ENCODE assay signal across 22 mouse cellular contexts in genomic region chr2:173615378-173616081, GRCm38 (mm10). TPM values are rescaled to one million over a fixed set of nuclear protein-coding genes. Genes with fewer than 3 reads are reported as not detected.
A peak's percentile ranks its signal among the peaks of the same experiment; 100 is the strongest.
DNase-seq lines count a peak whose midpoint lies in the region; ATAC-seq and TF ChIP-seq lines count a peak whose summit lies in the region.
"Had no signal": no experiment of that assay in that cellular context is flagged by ENCODE, and none has a peak within 500 bp of the region (broad histone marks: within the 10 kb centered on the region; RNA-seq: fewer than 3 reads in every experiment).

No protein-coding gene starts in this region.

- ATAC-seq in hindbrain, embryonic 16.5 days, result 0 out of 2 replicates have a peak, but pooled peaks have one; percentile 27
- no peak for ATAC-seq in hindbrain, embryonic 14.5 days (ENCODE audit: low FRiP score)
- ATAC-seq in lung, embryonic 14.5 days (ENCODE audit: insufficient read depth), result peak; percentile 86
- peak; percentile 70 for ATAC-seq in intestine, embryonic 16.5 days
- ATAC-seq: midbrain, embryonic 15.5 days had no signal

- 0 out of 2 replicates have a peak, but pooled peaks cover 2% of the 10 kb centered on the region for H3K9me3 ChIP-seq in hindbrain, embryonic 16.5 days (ENCODE audit: control insufficient read depth, low read length)
- peaks cover 5% of the 10 kb centered on the region; the same call in 1 of the 2 replicates for H3K9me3 ChIP-seq in hindbrain, embryonic 14.5 days (ENCODE audit: control insufficient read depth, low read length)
- H3K9me3 ChIP-seq in lung, embryonic 14.5 days (ENCODE audit: low read depth, low read length), result no peaks in the 10 kb centered on the region
- H3K9me3 ChIP-seq in intestine, embryonic 16.5 days (ENCODE audit: control insufficient read depth, low read length), result no peaks in the 10 kb centered on the region
- H3K9me3 ChIP-seq: embryonic facial prominence, embryonic 13.5 days; heart, embryonic 15.5 days; hindbrain, embryonic 15.5 days; limb, embryonic 13.5 days; liver, embryonic 15.5 days; midbrain, embryonic 15.5 days had no signal

- no peak for DNase-seq in hindbrain, embryonic 14.5 days (ENCODE audit: low spot score)
- peak; percentile 96 for DNase-seq in lung, embryonic 14.5 days
- no peak for DNase-seq in lung, adult 18-20 months
- peak; percentile 71 for DNase-seq in brain, embryonic 14.5 days (ENCODE audit: low read depth)
- DNase-seq in heart, postnatal 4 days, result no peak
- DNase-seq: adrenal gland, postnatal 25 days; cerebellum, adult 9-10 months; heart, adult 18-20 months; kidney, postnatal 14 days; thymus, postnatal 36 days had no signal

- TF ChIP-seq POLR2A in brain, embryonic 14.5 days (IDR thresholded peaks at IDR 0.05; ENCODE audit: borderline replicate concordance, extremely low read depth, insufficient read depth, insufficient read length, poor library complexity, severe bottlenecking), result no peak

- no peaks in the 10 kb centered on the region for H3K4me1 ChIP-seq in hindbrain, embryonic 16.5 days (ENCODE audit: control insufficient read depth, insufficient read depth, low read depth, low read length)
- peaks cover 8% of the 10 kb centered on the region; the same call in 1 of the 2 replicates for H3K4me1 ChIP-seq in hindbrain, embryonic 14.5 days (replicated peaks; ENCODE audit: control insufficient read depth, insufficient read depth, low read length)
- peaks cover 3% of the 10 kb centered on the region; the same call in 1 of the 2 replicates for H3K4me1 ChIP-seq in lung, embryonic 14.5 days (ENCODE audit: insufficient read depth)
- H3K4me1 ChIP-seq in intestine, embryonic 16.5 days (ENCODE audit: control insufficient read depth, insufficient read depth, low read length), result peaks cover 11% of the 10 kb centered on the region
- H3K4me1 ChIP-seq: embryonic facial prominence, embryonic 13.5 days; heart, embryonic 15.5 days; hindbrain, embryonic 15.5 days; limb, embryonic 13.5 days; liver, embryonic 15.5 days; midbrain, embryonic 15.5 days had no signal

- 67% methylated on average over 11 of the region's 11 CpGs for WGBS in hindbrain, embryonic 16.5 days
- WGBS in hindbrain, embryonic 14.5 days, result 73% methylated on average over 11 of the region's 11 CpGs
- WGBS in lung, embryonic 14.5 days, result 49% methylated on average over 11 of the region's 11 CpGs
- WGBS in intestine, embryonic 16.5 days, result 49% methylated on average over 11 of the region's 11 CpGs

- no peak overlapping the region for H3K4me3 ChIP-seq in hindbrain, embryonic 16.5 days (ENCODE audit: low read length)
- no peak overlapping the region for H3K4me3 ChIP-seq in hindbrain, embryonic 14.5 days (replicated peaks; ENCODE audit: low read length)
- no peak overlapping the region for H3K4me3 ChIP-seq in lung, embryonic 14.5 days (ENCODE audit: low read depth, low read length)
- H3K4me3 ChIP-seq in intestine, embryonic 16.5 days (ENCODE audit: low read length), result no peak overlapping the region
- H3K4me3 ChIP-seq: embryonic facial prominence, embryonic 13.5 days; heart, embryonic 15.5 days; hindbrain, embryonic 15.5 days; limb, embryonic 13.5 days; liver, embryonic 15.5 days; midbrain, embryonic 15.5 days had no signal

- no peaks in the 10 kb centered on the region for H3K36me3 ChIP-seq in hindbrain, embryonic 16.5 days (ENCODE audit: control insufficient read depth, insufficient read depth, low read length)
- H3K36me3 ChIP-seq in hindbrain, embryonic 14.5 days (replicated peaks; ENCODE audit: control insufficient read depth, insufficient read depth), result no peaks in the 10 kb centered on the region
- H3K36me3 ChIP-seq in lung, embryonic 14.5 days (ENCODE audit: insufficient read depth), result peaks cover 6% of the 10 kb centered on the region; the same call in 1 of the 2 replicates
- no peaks in the 10 kb centered on the region for H3K36me3 ChIP-seq in intestine, embryonic 16.5 days (ENCODE audit: control insufficient read depth, insufficient read depth, low read length)
- H3K36me3 ChIP-seq: hindbrain, embryonic 15.5 days; liver, embryonic 15.5 days; midbrain, embryonic 15.5 days had no signal

- H3K4me2 ChIP-seq in hindbrain, embryonic 16.5 days (ENCODE audit: low read length), result no peak overlapping the region
- no peak overlapping the region for H3K4me2 ChIP-seq in hindbrain, embryonic 14.5 days (replicated peaks)
- no peak overlapping the region for H3K4me2 ChIP-seq in lung, embryonic 14.5 days
- no peak overlapping the region for H3K4me2 ChIP-seq in intestine, embryonic 16.5 days (ENCODE audit: low read depth, low read length)
- H3K4me2 ChIP-seq: embryonic facial prominence, embryonic 13.5 days; heart, embryonic 15.5 days; hindbrain, embryonic 15.5 days; limb, embryonic 13.5 days; liver, embryonic 15.5 days; midbrain, embryonic 15.5 days had no signal

- H3K27me3 ChIP-seq in hindbrain, embryonic 16.5 days (replicated peaks; ENCODE audit: control insufficient read depth, insufficient read depth, low read length), result no peaks in the 10 kb centered on the region
- H3K27me3 ChIP-seq in hindbrain, embryonic 14.5 days (ENCODE audit: control insufficient read depth, insufficient read depth, low read length), result no peaks in the 10 kb centered on the region
- no peaks in the 10 kb centered on the region for H3K27me3 ChIP-seq in lung, embryonic 14.5 days (ENCODE audit: insufficient read depth, low read length)
- H3K27me3 ChIP-seq in intestine, embryonic 16.5 days (replicated peaks; ENCODE audit: control insufficient read depth, insufficient read depth, low read length), result 0 out of 2 replicates have a peak, but pooled peaks cover 9% of the 10 kb centered on the region
- H3K27me3 ChIP-seq: embryonic facial prominence, embryonic 13.5 days; heart, embryonic 15.5 days; hindbrain, embryonic 15.5 days; limb, embryonic 13.5 days; liver, embryonic 15.5 days; midbrain, embryonic 15.5 days had no signal

- H3K27ac ChIP-seq in hindbrain, embryonic 16.5 days (ENCODE audit: low read depth, low read length), result no peak overlapping the region
- no peak overlapping the region for H3K27ac ChIP-seq in hindbrain, embryonic 14.5 days
- H3K27ac ChIP-seq in lung, embryonic 14.5 days (ENCODE audit: low read depth), result peak overlapping the region; percentile 66
- 0 out of 2 replicates have a peak overlapping the region, but pooled peaks have one; percentile 31 for H3K27ac ChIP-seq in intestine, embryonic 16.5 days (ENCODE audit: low read length)
- H3K27ac ChIP-seq: embryonic facial prominence, embryonic 13.5 days; heart, embryonic 15.5 days; hindbrain, embryonic 15.5 days; limb, embryonic 13.5 days; liver, embryonic 15.5 days; midbrain, embryonic 15.5 days had no signal

- TF ChIP-seq CTCF in lung, embryonic 14.5 days (IDR thresholded peaks at IDR 0.05; ENCODE audit: low read depth), result no peak
- no peak for TF ChIP-seq CTCF in brain, embryonic 14.5 days (IDR thresholded peaks at IDR 0.05; ENCODE audit: borderline replicate concordance, extremely low read depth, insufficient read depth, insufficient read length)

- no peak overlapping the region for H3K9ac ChIP-seq in hindbrain, embryonic 16.5 days (ENCODE audit: low read depth, low read length)
- no peak overlapping the region for H3K9ac ChIP-seq in hindbrain, embryonic 14.5 days
- no peak overlapping the region for H3K9ac ChIP-seq in lung, embryonic 14.5 days
- H3K9ac ChIP-seq in intestine, embryonic 16.5 days (ENCODE audit: low read depth, low read length), result no peak overlapping the region
- H3K9ac ChIP-seq: embryonic facial prominence, embryonic 13.5 days; heart, embryonic 15.5 days; hindbrain, embryonic 15.5 days; limb, embryonic 13.5 days; liver, embryonic 15.5 days; midbrain, embryonic 15.5 days had no signal

RNA-seq across cellular contexts. Expression of gene Ankrd60, which starts 37.4 kb away (rescaled TPM):
- polyA plus RNA-seq in hindbrain, embryonic 16.5 days (2015; fragmentation: Nextera tagmentation; extraction: Ambion mirVana), result not detected in 2 replicates
- not detected in 2 replicates for polyA plus RNA-seq in hindbrain, embryonic 14.5 days (2014; fragmentation: Nextera tagmentation; extraction: Ambion mirVana)
- not detected in 2 replicates for polyA plus RNA-seq in lung, embryonic 14.5 days (2014; fragmentation: Nextera tagmentation; extraction: Ambion mirVana)
- not detected in 2 replicates for polyA plus RNA-seq in brain, embryonic 14.5 days (2012; rRNA removed)
- not detected in 2 replicates for polyA plus RNA-seq in intestine, embryonic 16.5 days (2015; fragmentation: Nextera tagmentation; extraction: Ambion mirVana)
- total RNA-seq in heart, postnatal 4 days (2021), result not detected
- total RNA-seq: adrenal gland, postnatal 25 days; ES-E14; heart, adult 18-20 months; layer of hippocampus, postnatal 10 days had no signal
- polyA plus RNA-seq: cortical plate, adult 2 months; embryonic facial prominence, embryonic 13.5 days; heart, embryonic 15.5 days; hindbrain, embryonic 15.5 days; limb, embryonic 13.5 days; liver, embryonic 15.5 days; midbrain, embryonic 15.5 days; spleen, adult 2 months had no signal

RNA-seq across cellular contexts. Expression of gene Rab22a, which starts 44.0 kb away (rescaled TPM):
- polyA plus RNA-seq in hindbrain, embryonic 16.5 days (2015; fragmentation: Nextera tagmentation; extraction: Ambion mirVana), result 32.5 and 35.0 TPM in 2 replicates
- 38.0 and 43.7 TPM in 2 replicates for polyA plus RNA-seq in hindbrain, embryonic 14.5 days (2014; fragmentation: Nextera tagmentation; extraction: Ambion mirVana)
- 34.1 and 34.7 TPM in 2 replicates for polyA plus RNA-seq in lung, embryonic 14.5 days (2014; fragmentation: Nextera tagmentation; extraction: Ambion mirVana)
- polyA plus RNA-seq in brain, embryonic 14.5 days (2012; rRNA removed), result 13.8 and 17.0 TPM in 2 replicates
- polyA plus RNA-seq in intestine, embryonic 16.5 days (2015; fragmentation: Nextera tagmentation; extraction: Ambion mirVana), result 31.2 and 32.4 TPM in 2 replicates
- total RNA-seq in heart, postnatal 4 days (2021), result 10 to 100 TPM; 26.7 to 27.0 TPM

Comparison
In these comparisons a context has a peak if more than half of its experiments do, and no peak if none do; other contexts are left out.
1. DNase-seq: peak in lung, embryonic 14.5 days (single experiment) and brain, embryonic 14.5 days (single experiment); none in hindbrain, embryonic 14.5 days (single experiment), lung, adult 18-20 months (0 of 2) and heart, postnatal 4 days (single experiment).
2. H3K27ac ChIP-seq: peak in lung, embryonic 14.5 days (single experiment) and intestine, embryonic 16.5 days (single experiment); none in hindbrain, embryonic 16.5 days (single experiment) and hindbrain, embryonic 14.5 days (single experiment).